Mouse (Mus musculus): ENCODE measurements at regions not wholly inside any gene's neighbourhood (a gene's known extent, or its start where the extent isn't known, plus 50 kb on each side); places are given as distances from the start of the nearest gene placed in this dataset.
A peak's percentile ranks its signal among the peaks of the same experiment; 100 is the strongest.
"Not testable (repeated sequence)": the region's sequence is repeated elsewhere in the genome, so short reads cannot be mapped to it uniquely, and the experiment has no call there.

DNA sequence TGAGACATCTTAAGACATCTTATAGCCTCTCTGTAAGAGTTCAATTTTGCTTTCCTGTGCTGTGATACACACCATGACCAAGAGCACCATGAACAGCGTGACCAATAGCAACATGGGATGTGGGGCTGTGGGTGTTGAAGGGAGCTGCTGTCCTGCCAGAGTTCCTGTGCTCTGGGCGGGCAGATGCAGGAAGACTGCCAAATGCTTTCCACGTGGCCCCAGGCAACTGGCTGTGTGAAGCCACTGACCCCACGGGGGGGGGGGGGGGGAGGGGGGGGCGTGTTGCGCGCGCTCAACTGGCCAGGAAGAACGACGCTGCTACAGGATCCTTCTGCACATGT, 104.5 kb upstream of the Ipo5 start:
- intact Hi-C loops (cut with DNase I), result loop anchor here (5.0 kb wide), 1 partner anchor 129 kb away; no protein-coding TSS in a partner anchor
- no peak for DNase-seq

GRCm38 (mm10) chr14:120809321-120809720, 101.7 kb upstream of the Ipo5 start:
- DNase-seq, result no peak
- intact Hi-C loops (cut with DNase I), result loop anchor here (5.0 kb wide), 1 partner anchor 132 kb away; no protein-coding TSS in a partner anchor

DNA sequence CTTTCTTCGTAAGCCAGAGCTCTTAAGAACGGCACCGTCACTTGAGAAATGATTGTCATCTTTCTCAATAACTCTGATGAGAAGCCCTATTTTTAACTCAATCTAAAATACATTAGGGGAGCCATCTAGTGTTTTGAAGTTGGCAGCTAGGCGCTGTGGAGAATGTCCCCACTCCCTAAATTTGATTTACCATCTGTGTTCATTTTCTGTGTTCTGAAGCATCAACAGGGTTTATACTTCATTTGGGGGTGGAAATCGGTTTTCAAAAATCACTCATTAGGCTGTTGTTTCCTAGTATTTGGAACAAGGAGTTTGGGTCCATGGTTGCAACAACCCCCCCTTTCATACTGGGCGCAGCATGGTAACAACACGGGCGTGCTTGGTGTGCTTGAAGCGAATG, 97.1 kb upstream of the Ipo5 start:
- intact Hi-C loops (cut with DNase I), result no loop called here
- no peak for DNase-seq

- intact Hi-C loops (cut with DNase I), result not testable (repeated sequence)
These were observed 95.9 kb upstream of the Ipo5 start for GRCm38 (mm10) chr14:120815126-120815525.

DNA sequence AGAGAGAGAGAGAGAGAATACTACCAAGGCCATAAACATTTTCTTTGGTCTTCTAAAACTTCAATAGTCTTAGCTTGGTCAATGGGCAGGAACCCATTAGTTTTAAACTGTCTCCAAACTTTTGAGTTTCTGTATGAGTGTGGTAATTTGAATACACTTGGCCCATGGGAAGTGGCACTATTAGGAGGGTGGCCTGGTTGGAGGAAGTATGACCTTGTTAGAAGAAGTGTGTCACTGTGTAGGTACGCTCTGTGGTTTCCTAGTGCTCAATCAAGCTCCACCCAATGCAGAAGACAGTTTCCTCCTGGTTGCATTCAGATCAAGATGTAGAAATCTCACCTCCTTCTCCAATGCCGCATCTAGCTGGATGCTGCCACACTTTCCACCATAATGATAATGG, 94.5 kb upstream of the Ipo5 start:
- no peak for DNase-seq
- intact Hi-C loops (cut with DNase I), result no loop called here

More at GRCm38 (mm10) chr14:120815126-120815525, 95.9 kb upstream of the Ipo5 start:
- DNase-seq, result not testable (repeated sequence)

GRCm38 (mm10) chr14:120826187-120826586, 84.8 kb upstream of the Ipo5 start:
- intact Hi-C loops (cut with DNase I), result no loop called here

GRCm38 (mm10) chr14:120830389-120830835, 80.6 kb upstream of the Ipo5 start:
- DNase-seq, result not testable (repeated sequence)
- intact Hi-C loops (cut with DNase I), result loop anchor here (5.0 to 10.0 kb wide), 5 partner anchors 142 to 754 kb away; partner anchors contain the start of gene Farp1

More at GRCm38 (mm10) chr14:120826187-120826586, 84.8 kb upstream of the Ipo5 start:
- DNase-seq, result no peak

- no peak for DNase-seq
- intact Hi-C loops (cut with DNase I), result loop anchor here (5.0 to 10.0 kb wide), 5 partner anchors 141 to 753 kb away; partner anchors contain the start of gene Farp1
These were observed 79.6 kb upstream of the Ipo5 start for GRCm38 (mm10) chr14:120831397-120831796.

DNA sequence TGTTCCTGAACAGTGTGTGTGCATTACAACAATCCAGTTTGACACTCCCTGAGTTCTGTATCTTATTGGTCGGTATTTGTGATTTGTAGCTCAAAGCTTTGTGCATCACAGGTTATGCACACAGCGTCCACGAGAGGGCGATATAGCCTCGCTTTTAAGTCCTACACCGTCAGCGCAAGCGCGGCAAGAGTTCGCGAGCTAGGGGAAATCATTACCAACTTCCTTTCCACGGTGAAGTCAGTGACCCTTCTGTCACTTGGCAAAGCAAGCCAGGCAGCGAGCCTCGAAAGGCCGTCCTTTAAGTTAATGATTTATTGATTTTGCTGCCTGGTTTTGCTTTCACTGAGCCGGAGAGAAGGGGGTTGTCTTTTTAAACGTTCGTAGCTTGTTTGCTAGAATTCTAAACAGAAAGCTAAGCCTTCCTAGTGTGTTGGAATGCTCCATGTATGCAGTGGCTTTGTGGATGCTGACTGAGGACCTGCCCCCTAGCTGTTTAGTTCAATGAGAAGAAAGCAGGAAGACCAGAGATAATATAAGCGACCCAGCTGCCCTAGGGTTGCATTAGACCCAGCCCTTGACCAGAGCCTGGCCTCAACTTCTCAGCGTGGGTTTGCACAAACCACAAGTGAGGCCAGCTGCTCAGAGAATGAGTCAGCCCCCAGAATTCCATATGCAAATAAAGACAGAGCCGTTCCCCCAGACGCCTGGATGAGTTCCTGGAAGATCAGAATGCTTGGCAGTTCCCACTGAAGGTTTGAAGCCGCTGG, 79.0 kb upstream of the Ipo5 start:
- DNase-seq, result peak; percentile 89 to 91
- intact Hi-C loops (cut with DNase I), result loop anchor here (2.0 to 10.0 kb wide), 6 partner anchors 79 to 753 kb away; partner anchors contain the start of genes Farp1 and Ipo5

DNA sequence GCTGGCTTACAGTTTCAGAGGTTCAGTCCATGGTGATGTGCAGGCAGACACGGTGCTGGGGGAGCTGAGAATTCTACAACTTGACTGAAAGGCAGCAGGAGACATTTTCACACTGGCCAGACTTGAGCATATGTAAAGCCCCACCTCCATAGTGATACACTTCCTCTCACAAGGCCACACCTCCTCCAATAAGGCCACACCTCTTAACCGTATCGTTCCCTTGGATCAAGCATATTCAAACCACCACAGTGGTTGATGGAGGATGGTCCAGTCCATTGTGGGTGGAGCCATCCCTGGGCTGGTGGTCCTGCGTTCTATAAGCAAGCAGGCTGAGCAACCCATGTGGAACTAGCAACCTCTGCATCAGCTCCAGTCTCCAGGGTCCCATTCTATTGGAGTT, 76.2 kb upstream of the Ipo5 start:
- intact Hi-C loops (cut with DNase I), result loop anchor here (5.0 to 10.0 kb wide), 5 partner anchors 137 to 750 kb away; partner anchors contain the start of gene Farp1
- DNase-seq, result no peak

- intact Hi-C loops (cut with DNase I), result loop anchor here (10.0 kb wide), 1 partner anchor 749 kb away; no protein-coding TSS in a partner anchor
- no peak for DNase-seq
These were observed 75.3 kb upstream of the Ipo5 start for GRCm38 (mm10) chr14:120835758-120836157.

DNA sequence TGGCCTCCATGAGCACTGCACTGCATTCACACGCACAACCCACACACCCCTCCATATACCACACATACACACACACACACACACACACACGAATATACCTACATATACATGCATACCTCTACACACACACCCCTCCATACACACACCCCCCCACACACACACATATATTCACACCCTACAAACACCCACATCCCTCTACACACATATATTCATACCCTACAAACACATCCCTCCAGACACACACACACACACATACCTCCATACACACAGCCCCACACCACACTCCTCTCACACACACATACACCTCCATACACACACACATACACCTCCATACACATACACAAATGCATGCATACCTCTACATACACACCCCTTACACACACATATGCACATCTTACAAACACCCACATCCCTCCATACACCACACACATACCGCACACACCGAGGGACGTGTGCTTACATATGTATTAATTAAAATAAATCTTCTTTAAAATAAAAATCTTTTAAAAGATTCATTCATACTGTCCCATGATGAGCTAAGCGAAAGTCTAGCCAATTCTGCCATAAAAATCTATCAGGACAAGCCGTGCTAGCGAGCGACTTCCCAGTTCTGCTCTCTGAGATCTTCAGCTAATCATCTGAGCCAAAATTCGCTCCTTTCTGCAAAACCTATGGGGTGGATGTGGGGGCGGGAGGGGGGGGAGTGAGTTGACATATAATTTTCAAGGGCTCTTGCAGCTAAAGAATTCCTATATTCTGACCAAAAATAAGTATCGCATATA, 74.3 kb upstream of the Ipo5 start:
- DNase-seq, result no peak
- intact Hi-C loops (cut with DNase I), result loop anchor here (10.0 kb wide), 1 partner anchor 748 kb away; no protein-coding TSS in a partner anchor

GRCm38 (mm10) chr14:120840900-120841299, 70.1 kb upstream of the Ipo5 start:
- intact Hi-C loops (cut with DNase I), result no loop called here
- DNase-seq, result peak in 1 of 2 experiments; percentile 17

- intact Hi-C loops (cut with DNase I), result no loop called here
- DNase-seq, result peak in 1 of 2 experiments; percentile 29
These were observed 69.7 kb upstream of the Ipo5 start for GRCm38 (mm10) chr14:120841311-120841710.

GRCm38 (mm10) chr14:120845172-120845571, 65.9 kb upstream of the Ipo5 start:
- no peak for DNase-seq
- intact Hi-C loops (cut with DNase I), result no loop called here

- DNase-seq, result no peak
- intact Hi-C loops (cut with DNase I), result loop anchor here (2.0 kb wide), 1 partner anchor 21 kb away; no protein-coding TSS in a partner anchor
These were observed 64.8 kb upstream of the Ipo5 start for GRCm38 (mm10) chr14:120846073-120846850.

DNA sequence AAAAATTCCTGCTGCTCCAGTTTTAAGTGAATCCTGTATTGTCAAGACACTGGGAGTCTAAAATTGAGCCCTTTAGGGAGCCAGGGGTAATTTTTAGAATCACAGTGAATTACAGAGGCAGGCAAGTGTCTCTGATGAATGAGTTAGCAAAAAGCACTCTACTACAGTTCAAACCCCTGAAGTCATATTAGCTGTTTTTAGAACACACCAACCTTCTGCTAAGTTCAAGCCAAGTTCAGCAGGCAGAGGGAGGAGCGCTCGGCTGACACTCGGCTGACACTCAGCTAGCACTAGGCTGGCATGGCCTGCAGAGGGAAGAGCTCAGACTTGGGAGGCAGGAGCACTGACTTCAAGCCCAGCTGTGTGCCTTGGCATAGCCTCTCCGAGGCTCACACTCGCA, 64.0 kb upstream of the Ipo5 start:
- intact Hi-C loops (cut with DNase I), result loop anchor here (2.0 kb wide), 1 partner anchor 20 kb away; no protein-coding TSS in a partner anchor
- DNase-seq, result peak in 1 of 2 experiments; percentile 26

DNA sequence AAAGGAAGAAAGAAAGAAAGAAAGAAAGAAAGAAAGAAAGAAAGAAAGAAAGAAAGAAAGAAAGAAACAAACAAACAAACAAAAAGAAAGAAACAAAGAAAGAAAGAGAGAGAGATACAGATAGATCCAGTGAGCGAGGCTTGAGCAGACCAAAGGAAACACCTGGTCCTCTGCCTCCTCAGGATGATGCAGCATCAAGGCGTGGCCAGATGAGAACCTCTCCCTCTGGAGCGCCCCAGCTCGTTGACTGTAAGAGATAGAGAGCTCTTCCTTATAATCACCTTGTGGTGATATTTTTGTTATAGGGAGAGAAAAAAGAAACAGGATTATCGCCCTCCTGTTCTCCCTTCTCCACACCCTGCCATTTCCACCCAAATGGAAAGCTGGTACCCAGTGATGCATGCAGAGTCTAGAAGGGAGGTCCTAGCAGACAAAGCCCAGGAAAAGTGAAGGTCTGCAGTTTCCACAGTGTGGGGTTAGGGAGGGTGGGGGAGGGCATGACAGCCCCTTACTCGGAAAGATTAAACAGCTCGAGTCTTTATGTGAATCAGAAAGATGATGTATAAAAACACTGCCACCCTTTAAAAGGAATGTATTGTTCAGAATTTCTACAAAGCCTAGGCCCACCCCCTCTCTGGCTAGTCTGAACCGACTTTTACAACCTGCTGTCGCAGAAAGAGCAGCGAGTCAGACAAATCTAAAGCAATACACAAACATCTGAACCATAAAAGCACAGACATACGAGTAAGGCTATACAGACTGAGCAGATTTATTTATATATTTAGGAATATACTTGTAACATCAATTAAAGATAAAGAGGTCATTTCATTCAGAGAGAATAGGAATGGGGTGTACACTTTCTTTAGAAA, 62.7 kb upstream of the Ipo5 start:
- intact Hi-C loops (cut with DNase I), result no loop called here
- DNase-seq, result no peak

GRCm38 (mm10) chr14:120849159-120849558, 61.9 kb upstream of the Ipo5 start:
- intact Hi-C loops (cut with DNase I), result no loop called here
- no peak for DNase-seq

Measured in heart, postnatal 36 days (tissue).